Mouse (Mus musculus): Measurements from ENCODE around the gene Zfr. TPM values are rescaled to one million over a fixed set of nuclear protein-coding genes. Genes with fewer than 3 reads are reported as not detected.
"Not testable (repeated sequence)": the region's sequence is repeated elsewhere in the genome, so short reads cannot be mapped to it uniquely, and the experiment has no call there.

Zfr gene
- polyA plus RNA-seq, 1 experiment from 2014 or later, result 154 TPM

- ATAC-seq (ENCODE audit: low FRiP score, low TSS enrichment), result no peak
- H3K4me1 ChIP-seq (ENCODE audit: control insufficient read depth, insufficient read depth, low read length), result 0 out of 2 replicates have a peak, but pooled peaks cover 8% of the 10 kb centered on the region
Measured at GRCm38 (mm10) chr15:12114546-12114945, 3.1 kb upstream of the Zfr start.

GRCm38 (mm10) chr15:12115722-12116230 is 1.9 kb upstream of the Zfr start:
- H3K36me3 ChIP-seq (ENCODE audit: control insufficient read depth, insufficient read depth, low read length), result no peaks in the 10 kb centered on the region
- H3K27me3 ChIP-seq (ENCODE audit: control insufficient read depth, insufficient read depth, low read length), result no peaks in the 10 kb centered on the region
- no peak overlapping the region for H3K4me3 ChIP-seq (ENCODE audit: low read length)
- H3K9ac ChIP-seq (ENCODE audit: low read depth, low read length), result no peak overlapping the region
- H3K27ac ChIP-seq (ENCODE audit: low read depth, low read length), result no peak overlapping the region
- 30% methylated on average over 6 of the region's 6 CpGs for WGBS
- no peak overlapping the region for H3K4me2 ChIP-seq (replicated peaks; ENCODE audit: low read depth, low read length)
- 0 out of 2 replicates have a peak, but pooled peaks cover 8% of the 10 kb centered on the region for H3K4me1 ChIP-seq (ENCODE audit: control insufficient read depth, insufficient read depth, low read length)
- no peaks in the 10 kb centered on the region for H3K9me3 ChIP-seq (ENCODE audit: control insufficient read depth, low read length)
- ATAC-seq (ENCODE audit: low FRiP score, low TSS enrichment), result no peak

More at GRCm38 (mm10) chr15:12114546-12114945, 3.1 kb upstream of the Zfr start:
- H3K4me3 ChIP-seq (ENCODE audit: low read length), result no peak overlapping the region
- WGBS, result 51% methylated on average over 6 of the region's 6 CpGs
- no peaks in the 10 kb centered on the region for H3K27me3 ChIP-seq (ENCODE audit: control insufficient read depth, insufficient read depth, low read length)
- H3K36me3 ChIP-seq (ENCODE audit: control insufficient read depth, insufficient read depth, low read length), result no peaks in the 10 kb centered on the region
- H3K9me3 ChIP-seq (ENCODE audit: control insufficient read depth, low read length), result no peaks in the 10 kb centered on the region
- no peak overlapping the region for H3K9ac ChIP-seq (ENCODE audit: low read depth, low read length)
- H3K4me2 ChIP-seq (replicated peaks; ENCODE audit: low read depth, low read length), result no peak overlapping the region
- H3K27ac ChIP-seq (ENCODE audit: low read depth, low read length), result no peak overlapping the region

GRCm38 (mm10) chr15:12118093-12118431 is 431 bp downstream of the Zfr start:
- peak overlapping the region; percentile 99 for H3K9ac ChIP-seq (ENCODE audit: low read depth, low read length)
- H3K9me3 ChIP-seq (ENCODE audit: control insufficient read depth, low read length), result no peaks in the 10 kb centered on the region
- H3K4me2 ChIP-seq (replicated peaks; ENCODE audit: low read depth, low read length), result peak overlapping the region; percentile 85; the same call in 1 of the 2 replicates
- 0% methylated on average over 9 of the region's 43 CpGs for WGBS
- H3K27me3 ChIP-seq (ENCODE audit: control insufficient read depth, insufficient read depth, low read length), result no peaks in the 10 kb centered on the region
- H3K4me3 ChIP-seq (ENCODE audit: low read length), result peak overlapping the region; percentile 99
- H3K27ac ChIP-seq (ENCODE audit: low read depth, low read length), result peak overlapping the region; percentile 94
- 0 out of 2 replicates have a peak, but pooled peaks cover 4% of the 10 kb centered on the region for H3K4me1 ChIP-seq (ENCODE audit: control insufficient read depth, insufficient read depth, low read length)
- ATAC-seq (ENCODE audit: low FRiP score, low TSS enrichment), result peak; percentile 54
- no peaks in the 10 kb centered on the region for H3K36me3 ChIP-seq (ENCODE audit: control insufficient read depth, insufficient read depth, low read length)

- H3K9me3 ChIP-seq (ENCODE audit: control insufficient read depth, low read length), result no peaks in the 10 kb centered on the region
- H3K4me1 ChIP-seq (ENCODE audit: control insufficient read depth, insufficient read depth, low read length), result 0 out of 2 replicates have a peak, but pooled peaks cover 4% of the 10 kb centered on the region
- peak overlapping the region; percentile 99 for H3K4me3 ChIP-seq (ENCODE audit: low read length)
- peak overlapping the region; percentile 94 for H3K27ac ChIP-seq (ENCODE audit: low read depth, low read length)
- peak overlapping the region; percentile 85 for H3K4me2 ChIP-seq (replicated peaks; ENCODE audit: low read depth, low read length)
- H3K36me3 ChIP-seq (ENCODE audit: control insufficient read depth, insufficient read depth, low read length), result no peaks in the 10 kb centered on the region
- peak overlapping the region; percentile 99 for H3K9ac ChIP-seq (ENCODE audit: low read depth, low read length)
- H3K27me3 ChIP-seq (ENCODE audit: control insufficient read depth, insufficient read depth, low read length), result no peaks in the 10 kb centered on the region
- under 1% methylated on average over 47 of the region's 61 CpGs for WGBS
- ATAC-seq (ENCODE audit: low FRiP score, low TSS enrichment), result peak; percentile 61
Measured at GRCm38 (mm10) chr15:12118432-12119128, 949 bp downstream of the Zfr start.

- Histone ChIP-seq H3K9me3 (ENCODE audit: control insufficient read depth, low read length) (no peaks in the 10 kb centered on the region), H3K27me3 (ENCODE audit: control insufficient read depth, insufficient read depth, low read length) (no peaks in the 10 kb centered on the region), H3K9ac (ENCODE audit: low read depth, low read length) (peak overlapping the region; percentile 99), H3K36me3 (ENCODE audit: control insufficient read depth, insufficient read depth, low read length) (no peaks in the 10 kb centered on the region), H3K27ac (ENCODE audit: low read depth, low read length) (peak overlapping the region; percentile 94; the same call in 1 of the 2 replicates), H3K4me3 (ENCODE audit: low read length) (peak overlapping the region; percentile 99), H3K4me1 (ENCODE audit: control insufficient read depth, insufficient read depth, low read length) (0 out of 2 replicates have a peak, but pooled peaks cover 4% of the 10 kb centered on the region), H3K4me2 (replicated peaks; ENCODE audit: low read depth, low read length) (peak overlapping the region; percentile 85)
- ATAC-seq (ENCODE audit: low FRiP score, low TSS enrichment), result no peak
- 4% methylated on average over 7 of the region's 7 CpGs for WGBS
Measured at GRCm38 (mm10) chr15:12119129-12119466, 1.5 kb downstream of the Zfr start.

- no peaks in the 10 kb centered on the region for H3K9me3 ChIP-seq (ENCODE audit: control insufficient read depth, low read length)
- H3K4me2 ChIP-seq (replicated peaks; ENCODE audit: low read depth, low read length), result no peak overlapping the region
- no peak overlapping the region for H3K9ac ChIP-seq (ENCODE audit: low read depth, low read length)
- H3K4me1 ChIP-seq (ENCODE audit: control insufficient read depth, insufficient read depth, low read length), result no peaks in the 10 kb centered on the region
- H3K27ac ChIP-seq (ENCODE audit: low read depth, low read length), result no peak overlapping the region
- H3K4me3 ChIP-seq (ENCODE audit: low read length), result no peak overlapping the region
- no peaks in the 10 kb centered on the region for H3K27me3 ChIP-seq (ENCODE audit: control insufficient read depth, insufficient read depth, low read length)
- 0 out of 2 replicates have a peak, but pooled peaks cover 5% of the 10 kb centered on the region for H3K36me3 ChIP-seq (ENCODE audit: control insufficient read depth, insufficient read depth, low read length)
- WGBS, result 82% methylated on average over 1 of the region's 1 CpGs
- ATAC-seq (ENCODE audit: low FRiP score, low TSS enrichment), result no peak
Measured at GRCm38 (mm10) chr15:12124913-12125312, 7.3 kb downstream of the Zfr start.

GRCm38 (mm10) chr15:12130871-12131270 is 13.2 kb downstream of the Zfr start:
- not testable (repeated sequence) for H3K36me3 ChIP-seq (ENCODE audit: control insufficient read depth, insufficient read depth, low read length); H3K9ac ChIP-seq (ENCODE audit: low read depth, low read length); H3K4me2 ChIP-seq (replicated peaks; ENCODE audit: low read depth, low read length); H3K4me1 ChIP-seq (ENCODE audit: control insufficient read depth, insufficient read depth, low read length); H3K27ac ChIP-seq (ENCODE audit: low read depth, low read length); H3K9me3 ChIP-seq (ENCODE audit: control insufficient read depth, low read length); ATAC-seq (ENCODE audit: low FRiP score, low TSS enrichment); H3K27me3 ChIP-seq (ENCODE audit: control insufficient read depth, insufficient read depth, low read length); H3K4me3 ChIP-seq (ENCODE audit: low read length)
- WGBS, result 92% methylated on average over 3 of the region's 3 CpGs

- H3K4me3 ChIP-seq (ENCODE audit: low read length), result no peak overlapping the region
- H3K9ac ChIP-seq (ENCODE audit: low read depth, low read length), result no peak overlapping the region
- ATAC-seq (ENCODE audit: low FRiP score, low TSS enrichment), result no peak
- H3K27me3 ChIP-seq (ENCODE audit: control insufficient read depth, insufficient read depth, low read length), result no peaks in the 10 kb centered on the region
- WGBS, result 59% methylated on average over 1 of the region's 1 CpGs
- no peaks in the 10 kb centered on the region for H3K9me3 ChIP-seq (ENCODE audit: control insufficient read depth, low read length)
- H3K4me2 ChIP-seq (replicated peaks; ENCODE audit: low read depth, low read length), result no peak overlapping the region
- peaks cover 20% of the 10 kb centered on the region for H3K36me3 ChIP-seq (ENCODE audit: control insufficient read depth, insufficient read depth, low read length)
- no peak overlapping the region for H3K27ac ChIP-seq (ENCODE audit: low read depth, low read length)
- no peaks in the 10 kb centered on the region for H3K4me1 ChIP-seq (ENCODE audit: control insufficient read depth, insufficient read depth, low read length)
Measured at GRCm38 (mm10) chr15:12134546-12134945, 16.9 kb downstream of the Zfr start.

- Histone ChIP-seq H3K9ac (ENCODE audit: low read depth, low read length) (no peak overlapping the region), H3K4me1 (ENCODE audit: control insufficient read depth, insufficient read depth, low read length) (no peaks in the 10 kb centered on the region), H3K36me3 (ENCODE audit: control insufficient read depth, insufficient read depth, low read length) (peaks cover 22% of the 10 kb centered on the region), H3K27me3 (ENCODE audit: control insufficient read depth, insufficient read depth, low read length) (no peaks in the 10 kb centered on the region), H3K9me3 (ENCODE audit: control insufficient read depth, low read length) (no peaks in the 10 kb centered on the region), H3K4me3 (ENCODE audit: low read length) (no peak overlapping the region), H3K4me2 (replicated peaks; ENCODE audit: low read depth, low read length) (no peak overlapping the region), H3K27ac (ENCODE audit: low read depth, low read length) (no peak overlapping the region)
- 25% methylated on average over 3 of the region's 3 CpGs for WGBS
- ATAC-seq (ENCODE audit: low FRiP score, low TSS enrichment), result no peak
Measured at GRCm38 (mm10) chr15:12135368-12135767, 17.7 kb downstream of the Zfr start.
